Mouse (Mus musculus) kidney, adult 2 months (tissue): Measurements from ENCODE around the gene Snrnp70.

ENCODE experiments used
- CTCF ChIP-seq: fragments of 200-500 bp; conservative IDR thresholded peaks from 2 replicates; pipeline ENCODE4 v1.5.1; 2011; ENCODE audit warnings: low read depth, mild to moderate bottlenecking, control low read depth, low read length, moderate library complexity, mixed read lengths; ENCODE audit not compliant: insufficient read depth, insufficient read length
- POLR2A ChIP-seq: fragments of 200-500 bp; IDR thresholded peaks from one replicate; pipeline ENCODE4 v1.6.1; 2011; ENCODE audit warnings: low read depth, low read length, control low read depth

- no peak for TF ChIP-seq CTCF
- no peak for TF ChIP-seq POLR2A
Measured at GRCm38 (mm10) chr7:45419859-45420614, 24.5 kb upstream of the Snrnp70 start.
